Mouse (Mus musculus): ENCODE data around the gene Man2a2. TPM values are rescaled to one million over a fixed set of nuclear protein-coding genes. Genes with fewer than 3 reads are reported as not detected.

Man2a2 gene
- polyA plus RNA-seq, 1 experiment from 2014 or later: 7.6 TPM

DNA sequence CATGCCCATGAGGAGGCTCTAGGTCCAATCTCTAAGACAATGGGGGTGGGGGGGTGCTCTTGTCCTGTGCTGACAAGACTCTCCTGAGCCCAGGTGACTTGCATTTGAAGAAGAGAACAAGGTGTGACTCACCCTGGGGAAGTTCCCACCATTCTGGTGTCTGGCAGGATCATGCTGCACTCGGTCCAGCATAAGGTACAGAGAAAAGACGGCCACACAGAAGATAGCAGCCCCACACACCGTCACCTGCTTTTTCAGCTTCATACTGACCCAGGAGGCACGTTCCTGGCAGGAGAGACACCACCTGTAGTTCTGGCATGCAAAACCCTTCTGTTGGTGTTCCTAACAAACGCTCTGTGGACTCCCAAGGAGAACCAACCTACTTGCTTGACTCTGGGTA lies 1.7 kb downstream of the Man2a2 start:
- 0 out of 2 replicates have a peak overlapping the region, but pooled peaks have one; percentile 89 for H3K4me3 ChIP-seq (ENCODE audit: low read depth, low read length)
- WGBS: 67% methylated on average over 5 of the region's 5 CpGs
- H3K9me3 ChIP-seq (replicated peaks; ENCODE audit: control insufficient read depth, low read length): no peaks in the 10 kb centered on the region
- DNase-seq (ENCODE audit: low spot score) (no peak), ATAC-seq (no peak)
- peaks cover 32% of the 10 kb centered on the region for H3K36me3 ChIP-seq (ENCODE audit: control insufficient read depth, insufficient read depth, low read length)
- H3K27ac ChIP-seq (ENCODE audit: low read depth, low read length): no peak overlapping the region
- no peak overlapping the region for H3K9ac ChIP-seq (ENCODE audit: low read length)
- H3K4me1 ChIP-seq (ENCODE audit: control insufficient read depth, insufficient read depth, low read length): 0 out of 2 replicates have a peak, but pooled peaks cover 2% of the 10 kb centered on the region
- H3K4me2 ChIP-seq (ENCODE audit: low read length): peak overlapping the region; percentile 68
- no peaks in the 10 kb centered on the region for H3K27me3 ChIP-seq (replicated peaks; ENCODE audit: control insufficient read depth, insufficient read depth, low read length)

DNA sequence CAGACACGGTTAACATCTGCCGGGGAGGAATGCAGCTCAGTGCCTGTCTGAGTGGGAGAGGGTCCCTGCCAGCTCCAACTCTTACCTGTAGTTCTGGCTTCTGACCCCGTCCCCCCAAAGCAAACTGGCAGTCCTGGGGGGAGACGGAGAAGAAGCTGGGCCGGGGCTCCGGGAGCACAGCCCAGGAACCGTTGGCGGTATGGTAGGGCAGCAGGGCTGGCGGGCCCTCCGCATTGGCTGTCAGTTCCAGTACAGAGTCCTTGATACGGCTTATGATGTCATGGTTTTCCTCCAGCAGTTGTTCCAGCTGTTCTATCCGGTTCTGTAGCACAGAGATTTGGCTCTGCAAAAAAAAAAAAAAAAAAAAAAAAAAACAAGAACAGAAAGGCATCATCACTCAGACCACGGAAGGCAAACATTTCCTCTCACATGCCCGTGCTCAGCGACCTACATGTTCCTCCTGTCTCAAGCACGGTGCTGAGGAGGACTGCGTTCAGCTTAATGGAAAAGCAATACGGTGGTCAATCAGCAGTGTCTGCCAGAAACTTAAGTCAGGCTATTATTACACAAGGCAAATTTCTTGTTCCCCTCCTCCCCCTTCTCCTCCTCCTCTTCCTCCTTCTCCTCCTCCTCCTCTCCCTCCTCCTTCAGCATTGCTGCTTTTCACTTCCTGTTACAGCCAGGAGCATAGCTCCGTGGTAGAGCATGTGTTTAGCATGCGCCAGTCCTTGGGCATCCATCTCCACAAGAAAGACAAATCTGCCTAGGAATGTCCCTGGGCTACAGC lies 2.3 kb downstream of the Man2a2 start:
- Histone ChIP-seq H3K36me3 (ENCODE audit: control insufficient read depth, insufficient read depth, low read length) (peaks cover 38% of the 10 kb centered on the region), H3K27ac (ENCODE audit: low read depth, low read length) (no peak overlapping the region), H3K27me3 (replicated peaks; ENCODE audit: control insufficient read depth, insufficient read depth, low read length) (no peaks in the 10 kb centered on the region), H3K4me1 (ENCODE audit: control insufficient read depth, insufficient read depth, low read length) (0 out of 2 replicates have a peak, but pooled peaks cover 2% of the 10 kb centered on the region), H3K9me3 (replicated peaks; ENCODE audit: control insufficient read depth, low read length) (no peaks in the 10 kb centered on the region), H3K4me2 (ENCODE audit: low read length) (no peak overlapping the region), H3K4me3 (ENCODE audit: low read depth, low read length) (no peak overlapping the region), H3K9ac (ENCODE audit: low read length) (no peak overlapping the region)
- DNase-seq (ENCODE audit: low spot score): no peak
- WGBS: 88% methylated on average over 20 of the region's 20 CpGs
- ATAC-seq: no peak

- 90% methylated on average over 9 of the region's 9 CpGs for WGBS
- 0 out of 2 replicates have a peak, but pooled peaks cover 2% of the 10 kb centered on the region for H3K4me1 ChIP-seq (ENCODE audit: control insufficient read depth, insufficient read depth, low read length)
- no peak overlapping the region for H3K27ac ChIP-seq (ENCODE audit: low read depth, low read length)
- no peak overlapping the region for H3K4me3 ChIP-seq (ENCODE audit: low read depth, low read length)
- no peaks in the 10 kb centered on the region for H3K9me3 ChIP-seq (replicated peaks; ENCODE audit: control insufficient read depth, low read length)
- ATAC-seq: no peak
- no peak overlapping the region for H3K4me2 ChIP-seq (ENCODE audit: low read length)
- H3K36me3 ChIP-seq (ENCODE audit: control insufficient read depth, insufficient read depth, low read length): peaks cover 46% of the 10 kb centered on the region
- no peaks in the 10 kb centered on the region for H3K27me3 ChIP-seq (replicated peaks; ENCODE audit: control insufficient read depth, insufficient read depth, low read length)
- DNase-seq (ENCODE audit: low spot score): no peak
- no peak overlapping the region for H3K9ac ChIP-seq (ENCODE audit: low read length)
Observed at GRCm38 (mm10) chr7:80368009-80368408, 3.2 kb downstream of the Man2a2 start.

- peaks cover 54% of the 10 kb centered on the region for H3K36me3 ChIP-seq (ENCODE audit: control insufficient read depth, insufficient read depth, low read length)
- H3K4me2 ChIP-seq (ENCODE audit: low read length): no peak overlapping the region
- no peaks in the 10 kb centered on the region for H3K27me3 ChIP-seq (replicated peaks; ENCODE audit: control insufficient read depth, insufficient read depth, low read length)
- H3K9ac ChIP-seq (ENCODE audit: low read length): no peak overlapping the region
- H3K9me3 ChIP-seq (replicated peaks; ENCODE audit: control insufficient read depth, low read length): no peaks in the 10 kb centered on the region
- DNase-seq (ENCODE audit: low spot score) (no peak), ATAC-seq (no peak)
- H3K4me1 ChIP-seq (ENCODE audit: control insufficient read depth, insufficient read depth, low read length): 0 out of 2 replicates have a peak, but pooled peaks cover 2% of the 10 kb centered on the region
- no peak overlapping the region for H3K4me3 ChIP-seq (ENCODE audit: low read depth, low read length)
- 98% methylated on average over 7 of the region's 7 CpGs for WGBS
- no peak overlapping the region for H3K27ac ChIP-seq (ENCODE audit: low read depth, low read length)
Observed at GRCm38 (mm10) chr7:80367232-80367631, 3.9 kb downstream of the Man2a2 start.

DNA sequence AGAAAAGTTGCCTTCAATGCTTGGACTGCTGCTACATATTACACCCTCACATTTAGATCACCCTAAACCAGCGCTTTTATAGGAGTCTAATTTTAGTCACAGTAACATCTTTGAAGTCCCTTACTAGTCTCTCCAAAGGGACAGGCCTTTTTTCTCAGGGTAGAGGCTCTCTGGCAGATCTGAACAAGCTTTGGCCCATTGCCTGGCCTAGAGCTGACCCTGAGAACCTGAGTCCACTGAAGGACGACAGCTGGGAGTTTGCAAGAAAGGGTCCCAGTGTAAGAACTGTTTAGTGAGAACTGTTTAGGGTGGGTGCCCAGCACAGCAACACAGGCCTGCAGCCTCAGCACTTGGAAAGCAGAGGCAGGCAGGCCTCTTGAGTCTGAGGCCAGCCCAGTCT lies 5.4 kb downstream of the Man2a2 start:
- ATAC-seq (no peak), DNase-seq (ENCODE audit: low spot score) (no peak)
- 0 out of 2 replicates have a peak, but pooled peaks cover 2% of the 10 kb centered on the region for H3K4me1 ChIP-seq (ENCODE audit: control insufficient read depth, insufficient read depth, low read length)
- H3K27ac ChIP-seq (ENCODE audit: low read depth, low read length): no peak overlapping the region
- no peaks in the 10 kb centered on the region for H3K9me3 ChIP-seq (replicated peaks; ENCODE audit: control insufficient read depth, low read length)
- no peaks in the 10 kb centered on the region for H3K27me3 ChIP-seq (replicated peaks; ENCODE audit: control insufficient read depth, insufficient read depth, low read length)
- H3K9ac ChIP-seq (ENCODE audit: low read length): no peak overlapping the region
- H3K4me3 ChIP-seq (ENCODE audit: low read depth, low read length): no peak overlapping the region
- no peak overlapping the region for H3K4me2 ChIP-seq (ENCODE audit: low read length)
- WGBS: 88% methylated on average over 2 of the region's 2 CpGs
- H3K36me3 ChIP-seq (ENCODE audit: control insufficient read depth, insufficient read depth, low read length): peaks cover 69% of the 10 kb centered on the region

DNA sequence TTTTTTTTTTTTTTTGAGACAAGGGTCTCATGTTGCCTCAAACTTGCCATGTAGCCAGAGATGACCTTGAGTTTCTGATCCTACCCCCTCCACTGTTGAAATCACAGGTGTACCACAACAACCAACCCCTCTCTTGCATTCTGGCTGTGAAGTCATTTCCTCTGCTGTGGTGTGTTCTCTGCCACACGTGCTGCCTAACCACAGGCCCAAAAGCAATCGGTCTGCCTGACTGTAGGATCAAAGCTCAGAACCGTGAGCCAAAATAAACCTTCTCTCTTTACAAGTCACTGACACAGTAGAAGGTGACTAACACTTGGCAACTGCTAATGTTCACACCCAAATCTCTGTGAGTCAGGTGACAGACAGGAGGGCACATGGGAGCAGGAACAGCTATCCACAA lies 10.7 kb downstream of the Man2a2 start:
- 83% methylated on average over 3 of the region's 3 CpGs for whole genome bisulfite sequencing
- H3K4me2 ChIP-seq (ENCODE audit: low read length): no peak overlapping the region
- ATAC-seq (no peak), DNase-seq (ENCODE audit: low spot score) (no peak)
- no peak overlapping the region for H3K4me3 ChIP-seq (ENCODE audit: low read depth, low read length)
- H3K4me1 ChIP-seq (ENCODE audit: control insufficient read depth, insufficient read depth, low read length): no peaks in the 10 kb centered on the region
- peaks cover 79% of the 10 kb centered on the region for H3K36me3 ChIP-seq (ENCODE audit: control insufficient read depth, insufficient read depth, low read length)
- no peak overlapping the region for H3K9ac ChIP-seq (ENCODE audit: low read length)
- H3K27me3 ChIP-seq (replicated peaks; ENCODE audit: control insufficient read depth, insufficient read depth, low read length): no peaks in the 10 kb centered on the region
- H3K9me3 ChIP-seq (replicated peaks; ENCODE audit: control insufficient read depth, low read length): no peaks in the 10 kb centered on the region
- H3K27ac ChIP-seq (ENCODE audit: low read depth, low read length): no peak overlapping the region

DNA sequence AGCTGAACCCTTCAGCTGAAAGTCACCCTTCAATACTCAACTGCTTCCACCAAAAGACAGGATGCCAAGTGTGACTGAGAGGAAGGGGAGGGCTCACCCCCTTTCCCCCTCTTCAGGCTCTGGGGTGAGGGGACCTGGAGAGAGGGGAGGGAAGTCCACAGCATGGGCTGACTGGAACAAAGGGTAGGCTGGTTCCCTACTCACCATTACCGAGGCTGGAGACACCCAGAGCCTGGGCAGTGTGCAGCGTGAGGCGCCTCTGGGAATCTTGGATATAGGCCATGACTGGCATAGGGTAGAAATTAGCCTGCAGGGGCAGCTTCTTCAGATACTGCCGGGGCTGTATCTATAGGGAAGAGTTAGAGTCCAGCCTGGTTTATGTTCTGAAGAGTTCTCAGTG lies 13.1 kb downstream of the Man2a2 start:
- Histone ChIP-seq H3K4me2 (ENCODE audit: low read length) (no peak overlapping the region), H3K27me3 (replicated peaks; ENCODE audit: control insufficient read depth, insufficient read depth, low read length) (no peaks in the 10 kb centered on the region), H3K36me3 (ENCODE audit: control insufficient read depth, insufficient read depth, low read length) (peaks cover 75% of the 10 kb centered on the region), H3K4me3 (ENCODE audit: low read depth, low read length) (no peak overlapping the region), H3K9ac (ENCODE audit: low read length) (no peak overlapping the region), H3K27ac (ENCODE audit: low read depth, low read length) (no peak overlapping the region), H3K9me3 (replicated peaks; ENCODE audit: control insufficient read depth, low read length) (no peaks in the 10 kb centered on the region), H3K4me1 (ENCODE audit: control insufficient read depth, insufficient read depth, low read length) (no peaks in the 10 kb centered on the region)
- ATAC-seq: no peak
- DNase-seq (ENCODE audit: low spot score): no peak
- 53% methylated on average over 4 of the region's 4 CpGs for WGBS

DNA sequence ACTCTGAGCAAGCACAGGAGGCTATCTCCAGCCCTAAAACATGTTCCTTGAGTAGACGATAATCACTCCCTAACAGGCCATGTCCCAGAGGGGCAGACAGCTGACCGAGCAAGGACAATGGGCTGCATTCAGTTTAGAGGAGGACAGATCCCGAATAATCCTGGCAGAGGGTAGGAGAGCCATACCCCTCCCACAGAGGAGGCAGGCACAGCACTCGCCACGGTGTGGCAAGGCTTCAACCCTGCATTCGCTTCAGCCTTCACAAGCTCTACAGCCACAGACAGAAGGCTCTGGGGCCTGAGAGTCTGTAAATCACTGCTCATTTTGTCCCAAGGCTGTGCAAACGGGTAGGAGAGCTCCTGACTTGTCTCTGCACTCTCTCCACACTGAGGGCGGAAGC lies 14.0 kb downstream of the Man2a2 start:
- H3K9ac ChIP-seq (ENCODE audit: low read length): no peak overlapping the region
- H3K36me3 ChIP-seq (ENCODE audit: control insufficient read depth, insufficient read depth, low read length): peaks cover 75% of the 10 kb centered on the region
- peak; percentile 30 for DNase-seq (ENCODE audit: low spot score)
- H3K27ac ChIP-seq (ENCODE audit: low read depth, low read length): peak overlapping the region; percentile 44; the same call in 1 of the 2 replicates
- no peak overlapping the region for H3K4me3 ChIP-seq (ENCODE audit: low read depth, low read length)
- no peak overlapping the region for H3K4me2 ChIP-seq (ENCODE audit: low read length)
- ATAC-seq: no peak
- WGBS: 13% methylated on average over 8 of the region's 8 CpGs
- no peaks in the 10 kb centered on the region for H3K9me3 ChIP-seq (replicated peaks; ENCODE audit: control insufficient read depth, low read length)
- H3K4me1 ChIP-seq (ENCODE audit: control insufficient read depth, insufficient read depth, low read length): no peaks in the 10 kb centered on the region
- no peaks in the 10 kb centered on the region for H3K27me3 ChIP-seq (replicated peaks; ENCODE audit: control insufficient read depth, insufficient read depth, low read length)

DNA sequence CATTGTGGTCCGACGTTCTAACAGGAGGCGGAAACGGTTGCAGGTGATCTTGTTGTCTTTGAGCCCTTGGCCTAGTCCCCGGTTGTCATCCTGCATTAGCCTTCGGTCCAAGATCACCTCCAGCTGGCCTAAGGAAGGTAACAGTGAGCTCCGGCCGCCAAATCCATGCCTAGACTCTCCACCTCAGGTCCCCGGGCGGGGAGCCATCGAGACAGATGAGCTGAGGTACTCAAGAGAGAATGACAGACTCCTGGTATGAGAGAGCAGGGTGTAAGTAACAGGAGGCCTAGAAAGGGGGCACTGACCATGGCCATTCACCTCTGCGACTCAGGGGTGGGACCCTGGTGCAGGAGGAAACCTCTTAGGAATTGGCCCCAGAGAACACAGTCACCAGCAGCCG lies 14.8 kb downstream of the Man2a2 start:
- Histone ChIP-seq H3K4me2 (ENCODE audit: low read length) (no peak overlapping the region), H3K27ac (ENCODE audit: low read depth, low read length) (no peak overlapping the region), H3K36me3 (ENCODE audit: control insufficient read depth, insufficient read depth, low read length) (peaks cover 74% of the 10 kb centered on the region), H3K9ac (ENCODE audit: low read length) (no peak overlapping the region), H3K9me3 (replicated peaks; ENCODE audit: control insufficient read depth, low read length) (no peaks in the 10 kb centered on the region), H3K4me1 (ENCODE audit: control insufficient read depth, insufficient read depth, low read length) (no peaks in the 10 kb centered on the region), H3K4me3 (ENCODE audit: low read depth, low read length) (no peak overlapping the region), H3K27me3 (replicated peaks; ENCODE audit: control insufficient read depth, insufficient read depth, low read length) (no peaks in the 10 kb centered on the region)
- ATAC-seq (no peak), DNase-seq (ENCODE audit: low spot score) (no peak)
- 88% methylated on average over 13 of the region's 13 CpGs for WGBS
